Mouse (Mus musculus) cerebellum, postnatal 36 days (tissue): ENCODE results near the gene Gm9.
"Not testable (repeated sequence)": the region's sequence is repeated elsewhere in the genome, so short reads cannot be mapped to it uniquely, and the experiment has no call there.

Source experiments
- DNase-seq, 2 experiments: peaks; one replicate each; pipeline ENCODE4 v3.0.0; 2021 to 2022; ENCODE audit warnings: mixed read lengths in 2 of 2

Gene Gm9

GRCm38 (mm10) chrX:37210941-37211340 lies at the start of gene Gm9:
TSS of gene Gm9 (minus strand) at chrX:37211041.
- no peak for DNase-seq

GRCm38 (mm10) chrX:37249619-37250018 lies 38.8 kb upstream of the Gm9 start, which contains the start of gene Rhox3a:
TSS of gene Rhox3a (plus strand) at chrX:37249919.
- DNase-seq = not testable (repeated sequence)

GRCm38 (mm10) chrX:37244676-37245075 lies 33.8 kb upstream of the Gm9 start, which contains the start of gene Rhox2a:
TSS of gene Rhox2a (plus strand) at chrX:37244976.
- DNase-seq = not testable (repeated sequence)

- not testable (repeated sequence) for DNase-seq
Measured at GRCm38 (mm10) chrX:37222158-37222557, 11.3 kb upstream of the Gm9 start, which contains the start of gene Rhox1. TSS of gene Rhox1 (minus strand) at chrX:37222258.

GRCm38 (mm10) chrX:37198676-37199075 lies 12.2 kb downstream of the Gm9 start:
- DNase-seq = no peak

GRCm38 (mm10) chrX:37191744-37192379 lies 19.0 kb downstream of the Gm9 start:
- DNase-seq = peak; percentile 2 to 18

GRCm38 (mm10) chrX:37191105-37191743 lies 19.6 kb downstream of the Gm9 start, which contains the start of the genes Ndufa1 and Rnf113a1:
TSS of gene Ndufa1 (minus strand) at chrX:37191163.
TSS of gene Rnf113a1 (plus strand) at chrX:37191245.
- DNase-seq = peak; percentile 86 to 90

GRCm38 (mm10) chrX:37190755-37191104 lies 20.1 kb downstream of the Gm9 start:
- no peak for DNase-seq

- peak in 1 of 2 experiments; percentile 3 for DNase-seq
Measured at GRCm38 (mm10) chrX:37184401-37184800, 26.4 kb downstream of the Gm9 start.

GRCm38 (mm10) chrX:37168742-37169141 lies 42.1 kb downstream of the Gm9 start, which contains the start of gene Akap14:
TSS of gene Akap14 (minus strand) at chrX:37168842.
- DNase-seq = no peak

- peak; percentile 12 to 22 for DNase-seq
Measured at GRCm38 (mm10) chrX:37167085-37167484, 43.8 kb downstream of the Gm9 start.

GRCm38 (mm10) chrX:37163115-37163514 lies 47.7 kb downstream of the Gm9 start:
- DNase-seq = no peak

- no peak for DNase-seq
Measured at GRCm38 (mm10) chrX:37161169-37161568, 49.7 kb downstream of the Gm9 start.
